Mouse (Mus musculus) erythroblast, embryonic 14.5 days (primary cell): ENCODE results near the gene Frmd8.

Experiments
- GATA1 ChIP-seq: IDR thresholded peaks from 2 replicates; pipeline ENCODE4 v1.6.1; 2012; ENCODE audit warnings: low read length, inconsistent platforms, mixed read lengths
- TAL1 ChIP-seq: IDR thresholded peaks from 3 replicates; pipeline ENCODE4 v1.6.1; 2012; ENCODE audit warnings: low read length, inconsistent platforms, mixed read lengths

DNA sequence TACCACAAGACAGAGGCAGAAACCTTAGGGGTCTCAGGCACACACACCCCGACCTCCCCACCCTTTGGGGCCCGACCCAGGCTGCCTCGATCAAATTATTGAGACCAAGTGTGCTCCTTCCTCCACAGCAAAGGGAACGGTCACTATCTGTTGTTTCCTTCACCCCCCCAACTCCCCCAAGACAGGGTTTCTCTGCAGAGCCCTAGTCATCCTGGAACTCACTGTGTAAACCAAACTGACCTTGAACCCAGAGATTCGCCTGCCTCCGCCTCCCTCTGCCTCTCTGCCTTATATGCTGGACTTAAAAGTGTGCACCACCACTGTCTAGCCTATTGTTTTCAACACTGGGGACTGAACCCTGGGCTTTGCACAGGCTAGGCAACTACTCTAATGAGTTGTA lies 3.4 kb downstream of the Frmd8 start:
- TF ChIP-seq GATA1 (no peak), TAL1 (no peak)
